Mouse (Mus musculus) liver, embryonic 11.5 days (tissue): ENCODE data around the gene Iqcd. TPM values are rescaled to one million over a fixed set of nuclear protein-coding genes. Genes with fewer than 3 reads are reported as not detected.

ENCODE experiments used
- ATAC-seq: fragments of 200-750 bp; cut with Nextera tagmentation; replicated peaks from 2 replicates; pipeline ENCODE4 v1.8.0; 2017; ENCODE audit warnings: moderate number of reproducible peaks, mild to moderate bottlenecking, moderate TSS enrichment, moderate library complexity; ENCODE audit not compliant: low FRiP score
- DNase-seq: peaks from one replicate; pipeline ENCODE4 v3.0.0-alpha.2; 2017; ENCODE audit warnings: low spot score
- H3K27ac ChIP-seq: fragments of 300-500 bp; sonication (generic); 2 replicates; pipeline ENCODE4 v1.5.1; 2014; ENCODE audit warnings: mild to moderate bottlenecking, low read depth, low read length, control low read depth
- H3K27me3 ChIP-seq: fragments of 300-500 bp; sonication (generic); replicated peaks from 2 replicates; pipeline ENCODE4 v1.6.1; 2014; ENCODE audit warnings: low read length, mixed read lengths; ENCODE audit not compliant: control insufficient read depth, insufficient read depth
- H3K36me3 ChIP-seq: fragments of 300-500 bp; sonication (generic); 2 replicates; pipeline ENCODE4 v1.6.1; 2014; ENCODE audit warnings: mild to moderate bottlenecking, low read length, moderate library complexity, mixed read lengths; ENCODE audit not compliant: control insufficient read depth, insufficient read depth
- H3K4me1 ChIP-seq: fragments of 300-500 bp; sonication (generic); replicated peaks from 2 replicates; pipeline ENCODE4 v1.6.1; 2014; ENCODE audit warnings: low read length, mixed read lengths; ENCODE audit not compliant: control insufficient read depth, insufficient read depth
- H3K4me2 ChIP-seq: fragments of 300-500 bp; sonication (generic); 2 replicates; pipeline ENCODE4 v1.6.1; 2014; ENCODE audit warnings: mild to moderate bottlenecking, control low read depth, moderate library complexity
- H3K4me3 ChIP-seq: fragments of 300-500 bp; sonication (generic); 2 replicates; pipeline ENCODE4 v1.5.1; 2014; ENCODE audit warnings: low read depth, low read length, control low read depth
- H3K9ac ChIP-seq: fragments of 300-500 bp; sonication (generic); 2 replicates; pipeline ENCODE4 v1.6.1; 2014; ENCODE audit warnings: low read depth, low read length, control low read depth
- H3K9me3 ChIP-seq: fragments of 300-500 bp; sonication (generic); 2 replicates; pipeline ENCODE4 v1.6.1; 2016; ENCODE audit warnings: low read length, inconsistent platforms, mixed read lengths; ENCODE audit not compliant: control insufficient read depth
- WGBS: fragments of 180-500 bp; shearing (Covaris S2); extraction: QIAGEN DNeasy Blood & Tissue Kit; methylation state at CpG from one replicate; pipeline ENCODE4 v1.1.7; 2014; 5-methylcytosine and 5-hydroxymethylcytosine counted together
- polyA plus RNA-seq: library from polyadenylated mRNA; unstranded; fragments of >200 nt; fragmentation: Nextera tagmentation; extraction: Ambion mirVana; gene quantifications from 2 replicates; pipeline ENCODE4 v1.2.1, GENCODE M21; 2014

Iqcd gene
- polyA plus RNA-seq, 1 experiment from 2014 or later, result 1.5 TPM

DNA sequence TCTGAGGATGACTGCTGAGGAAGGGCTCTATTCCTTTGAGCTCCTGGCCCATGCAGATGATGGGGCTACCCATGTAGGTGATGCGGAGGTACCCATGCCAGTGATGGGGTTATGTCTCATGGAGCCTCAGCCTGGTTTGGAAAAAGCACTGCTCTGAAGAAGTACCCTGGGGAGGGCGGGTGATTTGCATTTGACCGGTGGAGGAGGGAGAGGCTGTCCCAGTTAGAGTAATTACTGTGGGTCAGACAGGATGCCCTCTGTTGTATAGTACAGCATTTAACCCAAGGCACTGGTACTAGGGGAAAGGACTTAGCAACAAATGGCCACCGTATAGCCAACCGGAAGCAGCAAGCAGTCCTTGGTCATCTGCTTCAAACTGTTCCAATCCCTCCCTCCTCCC, 46.0 kb downstream of the Iqcd start:
- WGBS, result 48% methylated on average over 5 of the region's 5 CpGs
- Histone ChIP-seq H3K9me3 (no peaks in the 10 kb centered on the region), H3K4me3 (no peak overlapping the region), H3K4me2 (no peak overlapping the region), H3K27me3 (peaks cover 15% of the 10 kb centered on the region), H3K36me3 (no peaks in the 10 kb centered on the region), H3K27ac (no peak overlapping the region), H3K9ac (no peak overlapping the region), H3K4me1 (0 out of 2 replicates have a peak, but pooled peaks cover 3% of the 10 kb centered on the region)
- ATAC-seq, result no peak
- DNase-seq, result no peak

DNA sequence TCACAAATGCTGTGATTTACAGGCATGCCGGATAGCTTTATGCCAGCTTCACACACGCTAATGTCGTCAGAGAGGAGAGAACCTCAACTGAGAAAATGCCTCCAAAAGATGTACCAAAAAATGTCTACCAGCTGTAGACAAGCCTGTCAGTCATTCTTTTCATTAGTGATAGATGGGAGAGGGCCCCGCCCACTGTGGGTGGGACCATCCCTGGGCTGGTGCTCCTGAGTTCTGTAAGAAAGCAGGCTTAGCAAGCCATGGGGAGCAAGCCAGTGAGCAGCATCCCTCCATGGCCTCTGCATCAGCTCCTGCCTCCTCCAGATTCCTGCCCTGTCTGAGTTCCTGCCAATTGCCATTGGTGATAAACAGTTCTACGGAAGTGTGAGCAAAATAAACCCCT, 46.8 kb downstream of the Iqcd start:
- ATAC-seq, result no peak

DNA sequence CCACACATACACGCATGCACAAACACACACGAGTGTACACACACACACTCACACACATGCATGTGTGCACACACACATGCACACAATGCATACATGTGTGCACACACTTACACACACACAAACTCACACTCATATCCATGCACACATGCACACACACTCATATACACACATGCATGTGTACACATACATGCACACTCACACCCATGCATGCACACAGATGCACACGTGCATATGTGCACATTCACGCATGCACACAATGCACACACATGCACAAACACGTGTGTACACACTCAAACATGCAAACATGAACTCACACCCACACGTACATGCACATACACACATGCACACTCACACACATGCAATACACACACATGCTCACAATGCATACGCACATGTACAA, 51.3 kb downstream of the Iqcd start:
- Histone ChIP-seq H3K36me3 (no peaks in the 10 kb centered on the region), H3K9me3 (no peaks in the 10 kb centered on the region), H3K27ac (no peak overlapping the region), H3K4me2 (no peak overlapping the region), H3K4me3 (no peak overlapping the region), H3K4me1 (0 out of 2 replicates have a peak, but pooled peaks cover 3% of the 10 kb centered on the region), H3K9ac (no peak overlapping the region), H3K27me3 (0 out of 2 replicates have a peak, but pooled peaks cover 7% of the 10 kb centered on the region)
- ATAC-seq, result no peak
- WGBS, result 86% methylated on average over 7 of the region's 7 CpGs
- DNase-seq, result no peak

More for the DNA sequence above, 46.8 kb downstream of the Iqcd start:
- Histone ChIP-seq H3K9ac (no peak overlapping the region), H3K4me2 (no peak overlapping the region), H3K4me3 (no peak overlapping the region), H3K9me3 (no peaks in the 10 kb centered on the region), H3K27ac (no peak overlapping the region), H3K36me3 (no peaks in the 10 kb centered on the region), H3K4me1 (0 out of 2 replicates have a peak, but pooled peaks cover 3% of the 10 kb centered on the region), H3K27me3 (peaks cover 9% of the 10 kb centered on the region)
- DNase-seq, result no peak
- WGBS, result 81% methylated on average over 5 of the region's 5 CpGs

DNA sequence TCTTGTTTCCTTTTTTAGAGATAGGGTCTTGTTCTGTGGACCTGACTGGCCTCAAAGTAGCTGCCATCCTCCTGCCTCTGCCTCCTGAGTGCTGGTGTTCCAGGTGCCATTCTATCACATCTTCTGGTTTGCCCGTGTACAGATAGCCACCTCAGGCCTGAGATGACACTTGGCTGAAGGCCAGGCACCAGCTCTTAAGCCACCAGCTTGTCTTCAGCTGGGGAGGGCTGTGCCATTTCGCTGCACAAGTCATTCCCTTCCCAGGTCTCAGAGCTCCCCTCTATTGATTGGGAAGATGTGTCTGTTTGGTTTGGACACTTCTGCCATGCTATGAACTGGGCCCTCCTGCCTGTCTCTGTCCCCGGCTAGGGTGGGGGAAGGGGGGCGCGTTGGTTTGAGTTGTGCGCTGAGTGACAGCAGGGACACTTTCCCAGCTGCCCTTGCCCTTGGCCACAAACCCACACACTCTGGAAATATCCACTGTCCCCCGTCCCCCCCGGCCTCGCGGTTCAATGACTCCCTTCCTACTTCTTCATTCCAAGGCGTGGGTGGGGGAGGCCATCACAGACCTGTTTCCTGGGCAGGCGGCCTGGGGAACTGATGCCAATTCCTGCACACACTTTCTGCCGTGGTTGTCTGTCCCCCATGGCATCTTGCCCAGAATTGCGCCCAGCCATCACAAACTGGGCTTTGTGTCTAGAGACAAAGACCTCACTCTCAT, 54.7 kb downstream of the Iqcd start:
- H3K4me2 ChIP-seq, result no peak overlapping the region
- H3K36me3 ChIP-seq, result no peaks in the 10 kb centered on the region
- DNase-seq (no peak), ATAC-seq (no peak)
- H3K4me1 ChIP-seq, result peaks cover 8% of the 10 kb centered on the region
- peaks cover 27% of the 10 kb centered on the region for H3K27me3 ChIP-seq
- H3K27ac ChIP-seq, result no peak overlapping the region
- 44% methylated on average over 14 of the region's 14 CpGs for WGBS
- H3K9me3 ChIP-seq, result no peaks in the 10 kb centered on the region
- no peak overlapping the region for H3K4me3 ChIP-seq
- H3K9ac ChIP-seq, result no peak overlapping the region

DNA sequence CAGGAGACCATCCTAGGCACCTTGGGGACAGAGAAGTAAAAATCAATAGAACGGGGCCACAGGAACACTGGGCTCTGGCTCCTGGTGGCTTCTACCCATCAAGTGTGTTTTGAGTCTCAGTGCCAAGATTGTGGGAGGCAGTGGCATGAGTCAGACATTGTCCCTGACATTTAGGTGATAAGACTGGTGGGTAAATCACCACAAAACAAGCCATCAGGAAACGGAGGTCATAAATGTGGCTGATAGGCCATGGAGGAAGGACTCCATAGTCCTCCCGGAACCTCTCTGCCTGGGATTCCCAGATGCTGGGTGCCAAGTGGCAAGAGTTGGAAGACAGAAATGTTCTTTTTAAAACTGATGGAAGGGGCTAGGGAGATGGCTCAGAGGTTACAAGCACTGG, 55.4 kb downstream of the Iqcd start:
- H3K4me2 ChIP-seq, result no peak overlapping the region
- ATAC-seq (no peak), DNase-seq (no peak)
- 38% methylated on average over 3 of the region's 3 CpGs for WGBS
- H3K9ac ChIP-seq, result no peak overlapping the region
- peaks cover 34% of the 10 kb centered on the region for H3K27me3 ChIP-seq
- H3K27ac ChIP-seq, result no peak overlapping the region
- no peak overlapping the region for H3K4me3 ChIP-seq
- H3K9me3 ChIP-seq, result no peaks in the 10 kb centered on the region
- peaks cover 14% of the 10 kb centered on the region for H3K4me1 ChIP-seq
- no peaks in the 10 kb centered on the region for H3K36me3 ChIP-seq

DNA sequence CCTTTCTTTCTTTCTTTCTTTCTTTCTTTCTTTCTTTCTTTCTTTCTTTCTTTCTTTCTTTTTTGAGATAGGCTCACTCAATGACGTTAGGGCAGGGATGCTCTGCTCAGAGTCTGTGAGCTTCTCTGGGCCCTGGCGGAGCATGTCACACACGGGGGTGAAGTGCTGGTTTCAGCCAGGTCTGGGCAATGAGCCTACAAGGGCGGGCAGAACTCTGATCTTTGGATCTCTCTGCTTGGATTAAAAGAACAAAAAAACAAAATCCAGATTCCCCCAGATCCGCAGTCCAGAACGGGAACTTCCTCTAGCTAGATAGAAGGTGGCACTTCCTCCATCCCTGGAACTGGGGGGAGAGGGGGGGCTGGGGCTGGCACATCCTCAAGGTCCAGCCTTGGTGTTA, 57.0 kb downstream of the Iqcd start:
- ATAC-seq (no peak), DNase-seq (no peak)
- 51% methylated on average over 6 of the region's 6 CpGs for WGBS
- Histone ChIP-seq H3K27me3 (peaks cover 50% of the 10 kb centered on the region), H3K4me2 (no peak overlapping the region), H3K36me3 (no peaks in the 10 kb centered on the region), H3K9me3 (no peaks in the 10 kb centered on the region), H3K4me1 (peaks cover 18% of the 10 kb centered on the region), H3K4me3 (no peak overlapping the region), H3K9ac (no peak overlapping the region), H3K27ac (no peak overlapping the region)

DNA sequence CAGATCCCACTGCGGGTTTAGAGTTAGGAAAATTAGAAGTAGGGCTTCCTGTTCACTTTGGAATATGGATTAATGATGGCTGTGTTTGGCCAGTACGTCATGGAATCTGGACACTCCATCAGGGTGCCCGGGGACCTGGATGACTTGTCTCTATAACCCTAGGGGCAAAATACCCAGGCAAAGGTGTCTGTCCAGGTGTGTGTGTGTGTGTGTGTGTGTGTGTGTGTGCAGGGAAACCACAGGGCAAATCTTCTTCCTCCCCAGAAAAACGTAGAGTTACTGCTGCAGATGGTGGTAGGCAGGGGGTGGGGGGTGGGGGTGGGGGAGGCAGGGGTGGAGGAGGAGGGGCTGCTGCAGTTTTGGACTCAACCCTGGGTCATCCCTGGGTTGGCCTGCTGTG, 58.5 kb downstream of the Iqcd start:
- ATAC-seq (no peak), DNase-seq (no peak)
- WGBS, result 58% methylated on average over 4 of the region's 4 CpGs
- Histone ChIP-seq H3K36me3 (no peaks in the 10 kb centered on the region), H3K4me1 (peaks cover 18% of the 10 kb centered on the region), H3K27me3 (peaks cover 53% of the 10 kb centered on the region), H3K4me3 (no peak overlapping the region), H3K27ac (no peak overlapping the region), H3K9ac (no peak overlapping the region), H3K9me3 (no peaks in the 10 kb centered on the region), H3K4me2 (no peak overlapping the region)

DNA sequence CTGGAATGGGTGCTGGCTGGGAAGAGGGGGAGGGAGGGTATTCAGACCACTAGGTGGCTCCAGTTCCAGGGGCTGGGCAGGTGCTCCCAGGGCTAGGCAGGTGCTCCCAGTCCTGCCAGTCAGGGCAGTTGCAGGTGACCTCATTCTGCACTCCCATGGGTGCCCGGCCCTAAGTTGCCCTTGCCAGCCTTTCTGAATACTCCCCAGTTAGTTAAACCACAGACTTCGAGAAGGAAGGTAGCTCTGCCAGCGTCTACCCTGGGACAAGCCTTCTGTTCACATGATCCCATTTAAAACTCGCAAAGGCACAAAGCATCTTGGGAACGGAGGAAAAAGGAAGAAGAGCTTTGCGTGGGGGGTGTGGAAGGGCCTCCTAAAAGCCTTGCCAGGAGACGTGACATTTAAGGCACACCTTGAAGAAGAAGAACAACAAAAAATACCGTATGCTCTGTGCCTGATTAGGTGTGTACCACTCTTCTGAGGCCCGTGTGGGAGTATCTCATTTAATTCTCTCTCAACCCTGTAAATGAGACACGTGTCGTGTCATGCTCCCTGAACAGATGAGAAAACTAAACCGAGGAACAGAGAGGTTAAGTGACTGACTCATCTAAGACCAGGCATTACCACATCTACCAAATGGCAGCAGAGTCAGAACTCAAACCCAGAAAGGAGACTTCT, 59.1 kb downstream of the Iqcd start:
- Histone ChIP-seq H3K4me1 (peaks cover 18% of the 10 kb centered on the region), H3K9me3 (no peaks in the 10 kb centered on the region), H3K9ac (no peak overlapping the region), H3K27me3 (peaks cover 56% of the 10 kb centered on the region), H3K36me3 (no peaks in the 10 kb centered on the region), H3K4me2 (peak overlapping the region; percentile 75), H3K4me3 (no peak overlapping the region), H3K27ac (no peak overlapping the region)
- WGBS, result 25% methylated on average over 12 of the region's 12 CpGs
- ATAC-seq, result no peak
- DNase-seq, result no peak
